Mouse (Mus musculus): ENCODE results near the gene Supt20.
A peak's percentile ranks its signal among the peaks of the same experiment; 100 is the strongest.

The Supt20 gene

GRCm38 (mm10) chr3:54692202-54693055 is at the start of gene Supt20:
Supt20 (plus strand) TSS chr3:54692807.
- DNase-seq (ENCODE audit: low spot score), result peak; percentile 96

GRCm38 (mm10) chr3:54642851-54643250 is 49.8 kb upstream of the Supt20 start:
- DNase-seq (ENCODE audit: low spot score), result no peak

- DNase-seq (ENCODE audit: low spot score), result no peak
Observed at GRCm38 (mm10) chr3:54647583-54647982, 45.0 kb upstream of the Supt20 start.

GRCm38 (mm10) chr3:54651576-54651975 is 41.0 kb upstream of the Supt20 start:
- DNase-seq (ENCODE audit: low spot score), result no peak

- no peak for DNase-seq (ENCODE audit: low spot score)
Observed at GRCm38 (mm10) chr3:54654169-54654568, 38.4 kb upstream of the Supt20 start.

- DNase-seq (ENCODE audit: low spot score), result no peak
Observed at GRCm38 (mm10) chr3:54657090-54657489, 35.5 kb upstream of the Supt20 start.

- peak; percentile 30 for DNase-seq (ENCODE audit: low spot score)
Observed at GRCm38 (mm10) chr3:54657888-54658626, 34.5 kb upstream of the Supt20 start.

- DNase-seq (ENCODE audit: low spot score), result no peak
Observed at GRCm38 (mm10) chr3:54659736-54660135, 32.9 kb upstream of the Supt20 start.

GRCm38 (mm10) chr3:54662411-54662810 is 30.2 kb upstream of the Supt20 start:
- DNase-seq (ENCODE audit: low spot score), result no peak

GRCm38 (mm10) chr3:54668141-54668540 is 24.5 kb upstream of the Supt20 start:
- no peak for DNase-seq (ENCODE audit: low spot score)

- no peak for DNase-seq (ENCODE audit: low spot score)
Observed at GRCm38 (mm10) chr3:54668722-54669121, 23.9 kb upstream of the Supt20 start.

- DNase-seq (ENCODE audit: low spot score), result no peak
Observed at GRCm38 (mm10) chr3:54669559-54669958, 23.0 kb upstream of the Supt20 start.

- no peak for DNase-seq (ENCODE audit: low spot score)
Observed at GRCm38 (mm10) chr3:54672111-54672510, 20.5 kb upstream of the Supt20 start.

- peak; percentile 18 for DNase-seq (ENCODE audit: low spot score)
Observed at GRCm38 (mm10) chr3:54672557-54673529, 19.8 kb upstream of the Supt20 start.

- DNase-seq (ENCODE audit: low spot score), result no peak
Observed at GRCm38 (mm10) chr3:54676818-54677217, 15.8 kb upstream of the Supt20 start.

GRCm38 (mm10) chr3:54681310-54682204 is 11.1 kb upstream of the Supt20 start:
- DNase-seq (ENCODE audit: low spot score), result no peak

GRCm38 (mm10) chr3:54685202-54685601 is 7.4 kb upstream of the Supt20 start:
- no peak for DNase-seq (ENCODE audit: low spot score)

- DNase-seq (ENCODE audit: low spot score), result no peak
Observed at GRCm38 (mm10) chr3:54687245-54687644, 5.4 kb upstream of the Supt20 start.

GRCm38 (mm10) chr3:54689091-54689490 is 3.5 kb upstream of the Supt20 start:
- peak; percentile 37 for DNase-seq (ENCODE audit: low spot score)

- no peak for DNase-seq (ENCODE audit: low spot score)
Observed at GRCm38 (mm10) chr3:54693056-54693415, 429 bp downstream of the Supt20 start.

GRCm38 (mm10) chr3:54699759-54700301 is 7.2 kb downstream of the Supt20 start:
- DNase-seq (ENCODE audit: low spot score), result no peak
